Mouse (Mus musculus): ENCODE measurements around the gene Edc4. TPM values are rescaled to one million over a fixed set of nuclear protein-coding genes. Genes with fewer than 3 reads are reported as not detected.

Gene Edc4
- polyA plus RNA-seq, 1 experiment from 2014 or later: 35.6 TPM

DNA sequence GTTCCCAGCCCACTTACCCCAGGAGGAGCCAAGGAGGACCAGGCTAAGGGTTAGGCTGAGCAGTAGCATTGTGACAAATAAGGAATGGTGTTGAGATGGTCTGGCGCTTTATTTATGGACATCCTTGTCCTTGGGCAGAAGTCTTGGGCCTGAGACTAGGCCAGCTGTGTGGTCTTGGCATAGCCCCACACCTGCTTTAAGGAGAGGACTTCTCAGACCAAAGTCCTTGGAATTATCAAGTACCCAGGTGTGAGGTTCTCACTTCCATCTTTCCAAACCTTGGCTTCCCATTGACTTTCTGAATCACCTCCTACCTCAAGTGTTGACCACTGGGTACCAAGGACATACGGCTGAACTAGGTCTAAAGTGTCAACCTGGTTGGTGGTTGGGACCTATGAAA, 53.1 kb downstream of the Edc4 start, which contains the start of gene Ctrl:
Ctrl (minus strand) TSS at position 101 of the 400 bp plus-strand sequence.
- Histone ChIP-seq H3K36me3 (ENCODE audit: control insufficient read depth, insufficient read depth, low read length) (no peaks in the 10 kb centered on the region), H3K4me3 (ENCODE audit: low read depth, low read length) (no peak within 1 kb of the TSS), H3K9me3 (ENCODE audit: control insufficient read depth, low read length) (no peaks in the 10 kb centered on the region), H3K27ac (ENCODE audit: low read depth, low read length) (no peak within 1 kb of the TSS), H3K4me1 (ENCODE audit: control insufficient read depth, insufficient read depth, low read length) (peaks cover 3% of the 10 kb centered on the region), H3K27me3 (ENCODE audit: control insufficient read depth, insufficient read depth, low read length) (no peaks in the 10 kb centered on the region), H3K4me2 (no peak within 1 kb of the TSS), H3K9ac (ENCODE audit: low read length) (no peak within 1 kb of the TSS)
- 93% methylated on average over 2 of the region's 2 CpGs for WGBS
- ATAC-seq (ENCODE audit: low FRiP score) (no peak), DNase-seq (ENCODE audit: low spot score, missing footprints) (no peak)

DNA sequence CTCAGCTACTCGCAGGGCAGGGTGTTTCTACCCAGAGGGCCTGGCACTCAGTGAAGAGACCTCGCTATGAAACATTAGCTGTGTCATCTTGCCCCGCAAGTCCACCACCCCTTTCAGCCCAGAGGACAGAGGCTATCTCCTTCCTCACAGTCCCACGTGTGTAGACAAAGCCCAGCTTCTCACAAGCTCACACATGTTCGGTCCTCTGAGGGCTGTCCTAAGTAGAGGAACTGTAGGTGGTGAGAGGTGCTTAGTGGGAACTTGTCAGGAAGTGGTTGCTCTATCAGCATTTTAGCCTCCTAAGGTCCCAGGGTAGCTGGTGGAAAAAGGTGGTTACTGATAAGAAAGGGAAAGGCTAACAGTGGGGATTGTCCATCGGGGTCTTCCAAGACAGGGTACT, 54.4 kb downstream of the Edc4 start:
- no peaks in the 10 kb centered on the region for H3K36me3 ChIP-seq (ENCODE audit: control insufficient read depth, insufficient read depth, low read length)
- H3K4me3 ChIP-seq (ENCODE audit: low read depth, low read length): no peak overlapping the region
- 83% methylated on average over 6 of the region's 6 CpGs for WGBS
- H3K27ac ChIP-seq (ENCODE audit: low read depth, low read length): no peak overlapping the region
- no peak overlapping the region for H3K4me2 ChIP-seq
- DNase-seq (ENCODE audit: low spot score, missing footprints): no peak
- no peaks in the 10 kb centered on the region for H3K9me3 ChIP-seq (ENCODE audit: control insufficient read depth, low read length)
- no peak overlapping the region for H3K9ac ChIP-seq (ENCODE audit: low read length)
- ATAC-seq (ENCODE audit: low FRiP score): no peak
- no peaks in the 10 kb centered on the region for H3K27me3 ChIP-seq (ENCODE audit: control insufficient read depth, insufficient read depth, low read length)
- peaks cover 3% of the 10 kb centered on the region for H3K4me1 ChIP-seq (ENCODE audit: control insufficient read depth, insufficient read depth, low read length)

GRCm38 (mm10) chr8:105935863-105936603, 55.4 kb downstream of the Edc4 start:
- Histone ChIP-seq H3K4me2 (peak overlapping the region; percentile 96), H3K27ac (ENCODE audit: low read depth, low read length) (no peak overlapping the region), H3K36me3 (ENCODE audit: control insufficient read depth, insufficient read depth, low read length) (no peaks in the 10 kb centered on the region), H3K9me3 (ENCODE audit: control insufficient read depth, low read length) (no peaks in the 10 kb centered on the region), H3K9ac (ENCODE audit: low read length) (peak overlapping the region; percentile 89), H3K4me3 (ENCODE audit: low read depth, low read length) (peak overlapping the region; percentile 75), H3K4me1 (ENCODE audit: control insufficient read depth, insufficient read depth, low read length) (peaks cover 3% of the 10 kb centered on the region), H3K27me3 (ENCODE audit: control insufficient read depth, insufficient read depth, low read length) (no peaks in the 10 kb centered on the region)
- no peak for ATAC-seq (ENCODE audit: low FRiP score)
- peak; percentile 70 for DNase-seq (ENCODE audit: low spot score, missing footprints)
- 37% methylated on average over 7 of the region's 7 CpGs for WGBS

- Histone ChIP-seq H3K4me1 (ENCODE audit: control insufficient read depth, insufficient read depth, low read length) (peaks cover 3% of the 10 kb centered on the region), H3K27me3 (ENCODE audit: control insufficient read depth, insufficient read depth, low read length) (no peaks in the 10 kb centered on the region), H3K36me3 (ENCODE audit: control insufficient read depth, insufficient read depth, low read length) (no peaks in the 10 kb centered on the region), H3K4me3 (ENCODE audit: low read depth, low read length) (peak overlapping the region; percentile 75), H3K4me2 (peak overlapping the region; percentile 96), H3K27ac (ENCODE audit: low read depth, low read length) (peak overlapping the region; percentile 67), H3K9ac (ENCODE audit: low read length) (peak overlapping the region; percentile 89), H3K9me3 (ENCODE audit: control insufficient read depth, low read length) (no peaks in the 10 kb centered on the region)
- WGBS: under 1% methylated on average over 30 of the region's 30 CpGs
- ATAC-seq (ENCODE audit: low FRiP score): peak; percentile 92
- DNase-seq (ENCODE audit: low spot score, missing footprints): peak; percentile 97
Observed at GRCm38 (mm10) chr8:105936866-105937475, 56.3 kb downstream of the Edc4 start.

GRCm38 (mm10) chr8:105937496-105938305, 57.0 kb downstream of the Edc4 start:
- DNase-seq (ENCODE audit: low spot score, missing footprints) (peak; percentile 91), ATAC-seq (ENCODE audit: low FRiP score) (peak; percentile 36)
- Histone ChIP-seq H3K4me2 (peak overlapping the region; percentile 96), H3K4me1 (ENCODE audit: control insufficient read depth, insufficient read depth, low read length) (peaks cover 3% of the 10 kb centered on the region), H3K9me3 (ENCODE audit: control insufficient read depth, low read length) (no peaks in the 10 kb centered on the region), H3K27ac (ENCODE audit: low read depth, low read length) (peak overlapping the region; percentile 67), H3K27me3 (ENCODE audit: control insufficient read depth, insufficient read depth, low read length) (no peaks in the 10 kb centered on the region), H3K9ac (ENCODE audit: low read length) (peak overlapping the region; percentile 89), H3K36me3 (ENCODE audit: control insufficient read depth, insufficient read depth, low read length) (no peaks in the 10 kb centered on the region), H3K4me3 (ENCODE audit: low read depth, low read length) (peak overlapping the region; percentile 75)
- 2% methylated on average over 33 of the region's 33 CpGs for WGBS

DNA sequence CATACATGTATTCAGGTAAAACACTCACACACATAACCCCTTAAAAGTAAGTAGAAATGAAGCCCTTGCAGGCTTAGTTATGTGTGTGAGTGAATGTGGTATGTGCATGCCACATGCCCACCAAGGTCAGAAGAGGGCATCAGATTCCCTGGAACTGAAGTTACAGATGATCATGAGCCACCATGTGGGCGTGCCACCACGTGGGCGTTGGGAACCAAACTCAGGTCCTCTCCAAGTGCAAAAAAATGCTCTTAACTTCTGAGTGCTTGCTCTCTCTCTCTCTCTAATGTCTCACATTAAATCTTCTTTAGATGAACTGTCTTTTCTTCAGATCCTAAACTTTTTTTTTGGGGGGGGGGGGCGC, 57.6 kb downstream of the Edc4 start, which contains the start of gene Psmb10:
Psmb10 (minus strand) TSS at position 139 of the 364 bp plus-strand sequence.
- no peak for DNase-seq (ENCODE audit: low spot score, missing footprints)
- WGBS: 49% methylated on average over 4 of the region's 4 CpGs
- Histone ChIP-seq H3K36me3 (ENCODE audit: control insufficient read depth, insufficient read depth, low read length) (no peaks in the 10 kb centered on the region), H3K4me1 (ENCODE audit: control insufficient read depth, insufficient read depth, low read length) (peaks cover 3% of the 10 kb centered on the region), H3K27ac (ENCODE audit: low read depth, low read length) (peak within 1 kb of the TSS; percentile 67), H3K27me3 (ENCODE audit: control insufficient read depth, insufficient read depth, low read length) (no peaks in the 10 kb centered on the region), H3K9me3 (ENCODE audit: control insufficient read depth, low read length) (no peaks in the 10 kb centered on the region), H3K9ac (ENCODE audit: low read length) (peak within 1 kb of the TSS; percentile 89), H3K4me2 (peak within 1 kb of the TSS; percentile 96), H3K4me3 (ENCODE audit: low read depth, low read length) (peak within 1 kb of the TSS; percentile 75)
- ATAC-seq (ENCODE audit: low FRiP score): no peak

GRCm38 (mm10) chr8:105942026-105942425, 61.3 kb downstream of the Edc4 start:
- Histone ChIP-seq H3K4me3 (ENCODE audit: low read depth, low read length) (no peak overlapping the region), H3K4me2 (no peak overlapping the region), H3K9me3 (ENCODE audit: control insufficient read depth, low read length) (no peaks in the 10 kb centered on the region), H3K9ac (ENCODE audit: low read length) (no peak overlapping the region), H3K4me1 (ENCODE audit: control insufficient read depth, insufficient read depth, low read length) (peaks cover 3% of the 10 kb centered on the region), H3K36me3 (ENCODE audit: control insufficient read depth, insufficient read depth, low read length) (no peaks in the 10 kb centered on the region), H3K27ac (ENCODE audit: low read depth, low read length) (no peak overlapping the region), H3K27me3 (ENCODE audit: control insufficient read depth, insufficient read depth, low read length) (no peaks in the 10 kb centered on the region)
- DNase-seq (ENCODE audit: low spot score, missing footprints) (no peak), ATAC-seq (ENCODE audit: low FRiP score) (no peak)
- WGBS: 95% methylated on average over 11 of the region's 11 CpGs

- DNase-seq (ENCODE audit: low spot score, missing footprints): no peak
- Histone ChIP-seq H3K4me2 (no peak overlapping the region), H3K9me3 (ENCODE audit: control insufficient read depth, low read length) (no peaks in the 10 kb centered on the region), H3K27me3 (ENCODE audit: control insufficient read depth, insufficient read depth, low read length) (no peaks in the 10 kb centered on the region), H3K27ac (ENCODE audit: low read depth, low read length) (no peak overlapping the region), H3K36me3 (ENCODE audit: control insufficient read depth, insufficient read depth, low read length) (no peaks in the 10 kb centered on the region), H3K4me3 (ENCODE audit: low read depth, low read length) (no peak overlapping the region), H3K4me1 (ENCODE audit: control insufficient read depth, insufficient read depth, low read length) (peaks cover 3% of the 10 kb centered on the region), H3K9ac (ENCODE audit: low read length) (no peak overlapping the region)
- no peak for ATAC-seq (ENCODE audit: low FRiP score)
- WGBS: 93% methylated on average over 5 of the region's 5 CpGs
Observed at GRCm38 (mm10) chr8:105942542-105942941, 61.9 kb downstream of the Edc4 start.
